Mouse (Mus musculus): ENCODE data around the gene 9930022D16Rik. TPM values are rescaled to one million over a fixed set of nuclear protein-coding genes. Genes with fewer than 3 reads are reported as not detected.

9930022D16Rik gene
- polyA plus RNA-seq, 1 experiment from 2014 or later: not detected

DNA sequence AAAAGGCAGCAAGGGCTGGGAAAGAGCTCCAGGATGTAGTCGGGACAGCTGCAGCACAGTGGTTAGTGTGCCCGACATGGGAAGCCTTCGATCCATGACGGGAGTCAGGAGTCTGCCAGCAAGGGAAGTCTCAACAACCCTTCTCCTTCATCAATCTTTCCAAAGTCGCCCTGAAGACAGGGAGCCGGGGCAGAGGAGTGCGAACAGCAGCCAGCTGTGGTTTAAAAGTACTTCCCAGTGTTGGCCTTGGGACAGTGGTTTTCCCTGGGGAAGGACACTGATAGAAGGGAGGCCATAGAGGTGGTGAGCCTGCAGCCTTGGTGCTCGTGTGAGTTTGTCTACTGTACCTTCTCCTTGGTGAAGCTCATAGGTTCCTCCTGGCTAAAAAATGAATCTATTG is 53.3 kb downstream of the 9930022D16Rik start:
- H3K4me2 ChIP-seq (replicated peaks): no peak overlapping the region
- H3K9me3 ChIP-seq: no peaks in the 10 kb centered on the region
- H3K36me3 ChIP-seq: peaks cover 11% of the 10 kb centered on the region; the same call in 1 of the 2 replicates
- peaks cover 6% of the 10 kb centered on the region for H3K4me1 ChIP-seq
- H3K27me3 ChIP-seq (replicated peaks): no peaks in the 10 kb centered on the region; the same call in 1 of the 2 replicates
- ATAC-seq (ENCODE audit: low FRiP score, low read depth): no peak
- no peak overlapping the region for H3K27ac ChIP-seq
- H3K9ac ChIP-seq: no peak overlapping the region
- no peak overlapping the region for H3K4me3 ChIP-seq
- WGBS: 86% methylated on average over 8 of the region's 8 CpGs

DNA sequence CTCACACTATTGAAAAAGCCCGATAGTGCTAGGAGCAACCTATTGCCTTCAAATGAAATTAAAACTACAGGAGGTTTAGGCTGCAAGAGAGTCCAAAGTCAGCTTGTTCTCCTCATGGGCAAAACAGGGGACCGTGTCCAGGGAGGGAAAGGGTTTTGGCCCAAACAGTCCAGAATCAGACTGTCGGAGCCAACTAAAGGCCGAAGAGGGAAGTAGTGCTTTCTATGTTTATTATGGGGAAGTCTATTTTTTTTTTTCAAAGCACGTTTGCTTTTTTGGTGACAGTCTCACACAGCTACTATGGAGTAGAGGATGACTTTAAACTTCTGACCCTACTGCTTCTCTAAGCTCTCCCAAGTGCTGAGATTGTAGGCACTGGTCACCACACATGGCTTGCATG is 54.4 kb downstream of the 9930022D16Rik start:
- Histone ChIP-seq H3K4me1 (peaks cover 10% of the 10 kb centered on the region), H3K4me2 (replicated peaks) (no peak overlapping the region), H3K27ac (no peak overlapping the region), H3K36me3 (no peaks in the 10 kb centered on the region), H3K4me3 (no peak overlapping the region), H3K27me3 (replicated peaks) (no peaks in the 10 kb centered on the region; the same call in 1 of the 2 replicates), H3K9ac (no peak overlapping the region), H3K9me3 (no peaks in the 10 kb centered on the region)
- ATAC-seq (ENCODE audit: low FRiP score, low read depth): no peak
- WGBS: 92% methylated on average over 5 of the region's 5 CpGs

Small RNAs within 50 kb of the gene (microRNA-seq; reads per million reads assigned to microRNA genes)
- gene Gm25540: not detected

Other genes with a start within 250 kb of the 9930022D16Rik start
- gene Rgs9, start 115.8 kb upstream of the 9930022D16Rik start, polyA plus RNA-seq (2016; fragmentation: Nextera tagmentation; extraction: Ambion mirVana): 3.4 TPM in 2 replicates
- 18.6 and 18.7 TPM in 2 replicates for gene Gna13, start 51.1 kb upstream of the 9930022D16Rik start, polyA plus RNA-seq (2016; fragmentation: Nextera tagmentation; extraction: Ambion mirVana)
- gene Amz2, start 12.0 kb downstream of the 9930022D16Rik start, polyA plus RNA-seq (2016; fragmentation: Nextera tagmentation; extraction: Ambion mirVana): 47.1 and 48.7 TPM in 2 replicates
- gene Arsg, start 59.5 kb downstream of the 9930022D16Rik start, polyA plus RNA-seq (2016; fragmentation: Nextera tagmentation; extraction: Ambion mirVana): 2.5 and 2.7 TPM in 2 replicates
- 3.9 and 4.0 TPM in 2 replicates for gene Slc16a6, start 59.7 kb downstream of the 9930022D16Rik start, polyA plus RNA-seq (2016; fragmentation: Nextera tagmentation; extraction: Ambion mirVana)
- gene Wipi1, start 198.1 kb downstream of the 9930022D16Rik start, polyA plus RNA-seq (2016; fragmentation: Nextera tagmentation; extraction: Ambion mirVana): 19.7 and 21.5 TPM in 2 replicates
- 454 TPM in 2 replicates for gene Prkar1a, start 235.5 kb downstream of the 9930022D16Rik start, polyA plus RNA-seq (2016; fragmentation: Nextera tagmentation; extraction: Ambion mirVana)